Mouse (Mus musculus): ENCODE measurements around the gene Rbpj. TPM values are rescaled to one million over a fixed set of nuclear protein-coding genes. Genes with fewer than 3 reads are reported as not detected.
"Not testable (repeated sequence)": the region's sequence is repeated elsewhere in the genome, so short reads cannot be mapped to it uniquely, and the experiment has no call there.

The Rbpj gene
- total RNA-seq, 1 experiment from 2014 or later = 51.3 TPM

GRCm38 (mm10) chr5:53647358-53647757 is 181.4 kb downstream of the Rbpj start:
- ATAC-seq (replicated peaks; ENCODE audit: low read depth, poor library complexity, severe bottlenecking) = no peak

DNA sequence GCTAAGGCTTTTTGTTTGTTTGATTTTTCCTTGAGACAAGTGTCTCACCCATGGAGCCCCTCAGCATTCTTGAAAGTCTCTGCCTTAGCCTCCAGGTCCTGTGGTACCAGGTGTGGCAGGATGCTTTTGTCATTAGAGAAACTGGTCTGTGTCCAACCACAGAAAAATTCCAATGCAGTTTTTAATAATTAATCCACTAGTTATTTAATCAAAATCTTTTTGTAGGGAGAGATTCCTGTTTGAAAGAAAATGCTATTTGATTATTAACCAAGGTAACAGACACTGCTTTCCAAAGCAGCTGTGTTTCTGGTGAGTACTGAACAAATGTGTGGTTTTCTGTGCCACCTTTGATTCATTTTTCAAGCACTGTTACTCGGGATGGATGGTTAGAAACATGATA is 190.6 kb downstream of the Rbpj start:
- no peak for ATAC-seq (replicated peaks; ENCODE audit: low read depth, poor library complexity, severe bottlenecking)

- 0 out of 2 replicates have a peak, but pooled peaks have one; percentile 52 for ATAC-seq (replicated peaks; ENCODE audit: low read depth, poor library complexity, severe bottlenecking)
Observed at GRCm38 (mm10) chr5:53657925-53658324, 192.0 kb downstream of the Rbpj start.

DNA sequence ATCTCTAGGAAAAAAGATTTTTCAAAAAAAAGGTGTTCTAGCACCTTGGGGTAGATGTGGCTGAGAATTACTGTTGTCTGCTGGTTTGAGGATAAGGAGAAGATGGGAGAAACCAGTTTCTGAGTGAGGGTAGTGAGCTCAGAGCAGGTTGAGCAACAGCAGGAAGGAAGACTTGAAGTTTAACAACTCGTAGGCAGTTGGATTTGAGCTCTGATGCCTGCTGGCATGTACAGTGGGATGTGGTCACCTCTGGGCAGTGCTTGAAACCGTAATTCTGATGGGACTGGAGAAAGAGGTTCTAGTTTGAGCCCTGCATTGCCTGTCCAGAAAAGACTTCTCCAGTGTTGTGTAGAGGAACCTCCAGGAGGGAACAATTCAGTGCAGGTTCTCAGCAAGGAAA is 195.6 kb downstream of the Rbpj start:
- 0 out of 2 replicates have a peak, but pooled peaks have one; percentile 19 for ATAC-seq (replicated peaks; ENCODE audit: low read depth, poor library complexity, severe bottlenecking)

DNA sequence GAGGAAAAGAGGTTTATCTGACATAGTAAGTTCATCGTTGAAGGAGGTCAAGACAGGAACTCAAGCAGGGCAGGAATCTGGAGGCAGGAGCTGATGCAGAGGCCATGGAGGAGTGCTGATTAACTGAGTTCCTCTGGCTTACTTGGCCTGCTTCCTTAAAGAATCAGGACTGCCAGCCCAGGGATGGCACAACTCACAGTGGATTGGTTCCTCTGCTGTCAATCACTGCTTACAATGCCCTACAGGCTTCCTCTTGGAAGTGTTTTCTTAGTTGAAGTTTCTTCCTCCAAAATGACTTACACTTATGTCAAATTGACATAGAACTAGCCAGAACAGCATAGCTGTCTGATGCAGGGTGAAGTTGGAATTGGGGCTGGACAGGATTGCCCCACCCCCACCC is 196.5 kb downstream of the Rbpj start:
- peak; percentile 37 for ATAC-seq (replicated peaks; ENCODE audit: low read depth, poor library complexity, severe bottlenecking)

- no peak for ATAC-seq (replicated peaks; ENCODE audit: low read depth, poor library complexity, severe bottlenecking)
Observed at GRCm38 (mm10) chr5:53663665-53664064, 197.7 kb downstream of the Rbpj start.

- ATAC-seq (replicated peaks; ENCODE audit: low read depth, poor library complexity, severe bottlenecking) = no peak
Observed at GRCm38 (mm10) chr5:53668021-53668420, 202.1 kb downstream of the Rbpj start.

DNA sequence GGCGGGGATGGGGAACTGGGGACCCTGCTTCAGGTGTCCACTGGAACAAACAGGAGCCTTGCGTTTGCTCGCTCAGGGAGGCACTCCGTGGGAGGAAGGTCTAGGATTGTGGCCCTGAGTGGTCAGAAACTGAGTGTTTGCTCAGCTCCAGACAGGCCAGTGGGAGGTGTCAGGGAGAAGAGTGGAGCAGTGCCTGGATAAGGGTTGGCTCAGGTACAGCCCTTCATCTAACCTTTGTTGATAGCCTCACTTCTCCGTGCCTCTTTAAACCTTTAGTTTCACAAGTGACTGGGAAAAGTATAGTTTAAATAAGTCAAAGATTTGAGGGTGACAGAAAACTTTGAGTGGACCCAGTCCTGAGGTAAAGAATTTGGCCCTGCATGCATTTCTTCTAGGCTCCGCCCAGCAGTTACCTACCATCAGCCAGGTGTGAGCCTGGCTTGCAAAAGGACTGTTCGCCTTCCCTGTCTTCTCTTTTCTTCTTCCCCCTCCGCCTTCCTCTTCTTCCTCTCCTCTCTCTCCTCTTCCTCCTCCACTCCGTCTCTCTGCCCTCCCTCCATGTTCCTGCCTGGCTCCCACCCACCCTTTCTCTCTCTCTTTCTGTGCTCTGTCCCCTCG is 204.5 kb downstream of the Rbpj start:
- ATAC-seq (replicated peaks; ENCODE audit: low read depth, poor library complexity, severe bottlenecking) = no peak

DNA sequence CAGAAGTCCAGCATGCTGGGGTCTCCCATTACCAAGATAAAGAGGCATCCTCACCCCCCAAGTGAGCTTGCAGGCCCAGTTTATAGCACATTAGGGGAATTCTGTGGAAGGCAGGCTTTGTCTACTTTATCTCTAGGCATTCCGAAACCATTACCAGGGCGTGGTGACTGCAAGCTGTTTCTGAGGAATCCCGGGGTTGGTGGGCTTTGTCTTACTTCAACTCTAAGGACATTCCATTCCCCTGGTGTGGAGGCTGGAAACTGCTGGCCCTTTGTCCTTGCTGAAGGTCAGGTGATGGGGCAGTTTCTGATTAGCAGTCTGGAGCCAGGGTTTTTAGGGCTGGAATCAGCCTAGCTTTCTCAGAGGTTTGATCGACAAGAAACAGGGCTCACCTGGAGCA is 205.6 kb downstream of the Rbpj start:
- no peak for ATAC-seq (replicated peaks; ENCODE audit: low read depth, poor library complexity, severe bottlenecking)

GRCm38 (mm10) chr5:53672352-53672751 is 206.4 kb downstream of the Rbpj start:
- peak; percentile 95 for ATAC-seq (replicated peaks; ENCODE audit: low read depth, poor library complexity, severe bottlenecking)

GRCm38 (mm10) chr5:53673493-53674150 is 207.7 kb downstream of the Rbpj start:
- ATAC-seq (replicated peaks; ENCODE audit: low read depth, poor library complexity, severe bottlenecking) = not testable (repeated sequence)

GRCm38 (mm10) chr5:53676671-53677070 is 210.7 kb downstream of the Rbpj start:
- no peak for ATAC-seq (replicated peaks; ENCODE audit: low read depth, poor library complexity, severe bottlenecking)

GRCm38 (mm10) chr5:53678036-53678767 is 212.2 kb downstream of the Rbpj start:
- ATAC-seq (replicated peaks; ENCODE audit: low read depth, poor library complexity, severe bottlenecking) = no peak

GRCm38 (mm10) chr5:53679651-53680050 is 213.7 kb downstream of the Rbpj start:
- no peak for ATAC-seq (replicated peaks; ENCODE audit: low read depth, poor library complexity, severe bottlenecking)

GRCm38 (mm10) chr5:53683916-53684315 is 218.0 kb downstream of the Rbpj start:
- ATAC-seq (replicated peaks; ENCODE audit: low read depth, poor library complexity, severe bottlenecking) = no peak

- ATAC-seq (replicated peaks; ENCODE audit: low read depth, poor library complexity, severe bottlenecking) = no peak
Observed at GRCm38 (mm10) chr5:53684417-53684816, 218.5 kb downstream of the Rbpj start.

DNA sequence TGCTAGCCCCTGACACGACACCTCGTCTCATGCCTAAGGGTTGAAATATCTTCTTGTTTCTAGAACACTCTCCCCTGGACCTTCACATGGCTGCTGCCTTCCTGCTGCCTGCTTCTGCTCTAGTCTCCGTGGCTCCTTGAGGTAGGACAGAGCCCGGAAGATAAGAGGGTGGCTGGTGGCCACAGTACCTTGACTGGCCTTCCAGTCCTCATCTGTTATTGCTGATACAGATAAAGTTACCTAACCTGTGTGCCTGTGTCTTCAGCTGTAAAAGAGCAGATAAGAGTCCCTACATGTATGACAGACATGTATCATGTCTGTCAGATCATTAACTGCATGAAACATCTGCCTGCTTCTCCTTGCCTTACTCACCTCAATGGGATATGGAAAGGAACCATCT is 219.7 kb downstream of the Rbpj start:
- 0 out of 2 replicates have a peak, but pooled peaks have one; percentile 11 for ATAC-seq (replicated peaks; ENCODE audit: low read depth, poor library complexity, severe bottlenecking)

- ATAC-seq (replicated peaks; ENCODE audit: low read depth, poor library complexity, severe bottlenecking) = no peak
Observed at GRCm38 (mm10) chr5:53686379-53686778, 220.4 kb downstream of the Rbpj start.

DNA sequence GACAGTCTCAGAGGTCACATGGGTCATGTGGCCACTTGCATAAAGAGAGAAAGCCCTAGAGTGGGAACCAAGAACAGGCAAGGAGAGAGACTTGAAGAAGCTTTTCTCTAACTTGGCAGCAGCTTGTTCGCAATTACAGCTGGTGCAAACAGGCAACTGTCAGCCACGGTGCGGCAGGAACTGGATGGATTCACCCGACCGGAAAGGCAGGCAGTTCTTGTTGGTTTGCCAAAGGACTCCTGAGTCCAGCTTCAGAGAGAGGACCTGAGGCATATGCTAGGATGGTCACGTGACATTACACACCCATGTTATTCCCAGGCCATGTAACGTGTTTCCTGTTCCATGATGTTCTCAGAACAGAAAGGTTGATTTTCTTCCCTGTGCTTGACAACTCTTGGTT is 222.4 kb downstream of the Rbpj start:
- no peak for ATAC-seq (replicated peaks; ENCODE audit: low read depth, poor library complexity, severe bottlenecking)

DNA sequence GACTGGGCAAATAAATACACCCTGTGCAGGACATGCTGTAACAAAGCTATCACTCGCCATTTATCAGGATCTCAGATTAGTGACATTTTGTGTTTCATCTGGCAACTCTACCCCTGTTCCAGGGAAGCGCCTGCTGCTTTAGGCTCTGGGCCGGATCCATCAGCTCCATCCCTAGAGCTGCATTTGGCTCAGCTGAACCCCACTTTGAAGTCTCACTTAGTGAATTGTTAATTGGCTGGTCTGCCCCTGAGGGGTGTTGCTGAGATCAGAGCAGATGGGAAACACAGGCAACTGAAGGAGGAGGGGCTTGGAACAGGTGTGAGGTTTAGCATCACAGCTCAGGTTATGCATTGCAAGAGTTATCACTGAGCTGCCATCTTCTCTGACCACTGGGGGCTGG is 225.6 kb downstream of the Rbpj start:
- ATAC-seq (replicated peaks; ENCODE audit: low read depth, poor library complexity, severe bottlenecking) = no peak

GRCm38 (mm10) chr5:53692100-53692499 is 226.1 kb downstream of the Rbpj start:
- no peak for ATAC-seq (replicated peaks; ENCODE audit: low read depth, poor library complexity, severe bottlenecking)
